Mouse (Mus musculus): ENCODE measurements at regions not wholly inside any gene's neighbourhood (a gene's known extent, or its start where the extent isn't known, plus 50 kb on each side); places are given as distances from the start of the nearest gene placed in this dataset.

DNA sequence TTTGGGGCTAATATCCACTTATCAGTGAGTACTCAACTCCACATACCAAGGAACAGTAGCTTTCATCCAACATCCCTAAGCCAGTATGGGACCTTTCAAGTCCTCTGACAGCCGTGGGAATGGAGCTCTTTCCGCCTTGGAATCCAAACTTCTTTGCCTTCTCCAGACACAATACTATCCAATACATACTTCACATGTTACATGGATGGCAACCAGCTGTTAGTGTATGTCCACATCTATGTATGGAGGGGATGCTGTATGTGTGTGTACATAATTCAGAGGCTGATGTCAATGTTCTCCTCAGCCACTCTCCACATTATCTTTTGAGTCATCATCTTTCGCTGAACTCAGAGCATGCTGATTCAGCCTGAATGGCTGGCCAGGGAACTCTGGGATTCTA, 79.8 kb upstream of the Sp4 start:
- 73% methylated on average over 3 of the region's 3 CpGs for WGBS
- Histone ChIP-seq H3K27ac (replicated peaks) (no peak overlapping the region), H3K4me1 (replicated peaks; ENCODE audit: control insufficient read depth, insufficient read depth) (no peaks in the 10 kb centered on the region), H3K4me3 (ENCODE audit: low read depth, low read length) (no peak overlapping the region), H3K9ac (ENCODE audit: low read length) (no peak overlapping the region), H3K9me3 (ENCODE audit: control insufficient read depth, low read length) (no peaks in the 10 kb centered on the region), H3K4me2 (replicated peaks; ENCODE audit: low read depth) (no peak overlapping the region), H3K27me3 (ENCODE audit: control insufficient read depth, insufficient read depth, low read length) (no peaks in the 10 kb centered on the region), H3K36me3 (ENCODE audit: control insufficient read depth, insufficient read depth, low read length) (no peaks in the 10 kb centered on the region)
- ATAC-seq (ENCODE audit: low FRiP score, low TSS enrichment) (no peak), DNase-seq (ENCODE audit: low spot score) (no peak)
- TF ChIP-seq EP300 (optimal IDR thresholded peaks at IDR 0.05), result no peak
- no peak for TF ChIP-seq CTCF (IDR thresholded peaks at IDR 0.05; ENCODE audit: low read depth)

DNA sequence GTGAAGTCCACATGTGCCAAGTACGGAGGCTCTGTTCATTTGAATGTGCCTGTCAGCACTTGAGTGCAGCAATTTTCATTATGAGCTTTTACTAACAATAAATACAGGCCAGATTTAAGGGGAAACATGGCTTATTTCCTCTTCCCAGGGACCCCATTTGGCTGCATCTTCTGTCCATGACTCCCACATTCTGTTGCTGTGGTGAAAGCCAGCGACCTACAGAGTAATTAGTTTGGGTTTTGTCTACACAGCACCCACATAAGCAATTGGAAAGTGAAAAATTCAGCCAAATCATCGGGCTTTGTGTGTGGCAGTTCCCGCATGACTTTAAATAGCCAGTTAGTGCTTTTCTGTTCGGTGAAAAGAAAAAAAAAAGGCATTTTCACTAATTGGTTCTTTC, 76.7 kb upstream of the Sp4 start:
- Histone ChIP-seq H3K9me3 (ENCODE audit: control insufficient read depth, low read length) (no peaks in the 10 kb centered on the region), H3K4me1 (replicated peaks; ENCODE audit: control insufficient read depth, insufficient read depth) (no peaks in the 10 kb centered on the region), H3K9ac (ENCODE audit: low read length) (no peak overlapping the region), H3K27ac (replicated peaks) (no peak overlapping the region), H3K36me3 (ENCODE audit: control insufficient read depth, insufficient read depth, low read length) (no peaks in the 10 kb centered on the region), H3K4me3 (ENCODE audit: low read depth, low read length) (no peak overlapping the region), H3K4me2 (replicated peaks; ENCODE audit: low read depth) (no peak overlapping the region), H3K27me3 (ENCODE audit: control insufficient read depth, insufficient read depth, low read length) (no peaks in the 10 kb centered on the region)
- no peak for ATAC-seq (ENCODE audit: low FRiP score, low TSS enrichment)
- TF ChIP-seq CTCF (IDR thresholded peaks at IDR 0.05; ENCODE audit: low read depth) (no peak), EP300 (optimal IDR thresholded peaks at IDR 0.05) (no peak)
- DNase-seq (ENCODE audit: low spot score), result no peak
- 81% methylated on average over 5 of the region's 5 CpGs for WGBS

DNA sequence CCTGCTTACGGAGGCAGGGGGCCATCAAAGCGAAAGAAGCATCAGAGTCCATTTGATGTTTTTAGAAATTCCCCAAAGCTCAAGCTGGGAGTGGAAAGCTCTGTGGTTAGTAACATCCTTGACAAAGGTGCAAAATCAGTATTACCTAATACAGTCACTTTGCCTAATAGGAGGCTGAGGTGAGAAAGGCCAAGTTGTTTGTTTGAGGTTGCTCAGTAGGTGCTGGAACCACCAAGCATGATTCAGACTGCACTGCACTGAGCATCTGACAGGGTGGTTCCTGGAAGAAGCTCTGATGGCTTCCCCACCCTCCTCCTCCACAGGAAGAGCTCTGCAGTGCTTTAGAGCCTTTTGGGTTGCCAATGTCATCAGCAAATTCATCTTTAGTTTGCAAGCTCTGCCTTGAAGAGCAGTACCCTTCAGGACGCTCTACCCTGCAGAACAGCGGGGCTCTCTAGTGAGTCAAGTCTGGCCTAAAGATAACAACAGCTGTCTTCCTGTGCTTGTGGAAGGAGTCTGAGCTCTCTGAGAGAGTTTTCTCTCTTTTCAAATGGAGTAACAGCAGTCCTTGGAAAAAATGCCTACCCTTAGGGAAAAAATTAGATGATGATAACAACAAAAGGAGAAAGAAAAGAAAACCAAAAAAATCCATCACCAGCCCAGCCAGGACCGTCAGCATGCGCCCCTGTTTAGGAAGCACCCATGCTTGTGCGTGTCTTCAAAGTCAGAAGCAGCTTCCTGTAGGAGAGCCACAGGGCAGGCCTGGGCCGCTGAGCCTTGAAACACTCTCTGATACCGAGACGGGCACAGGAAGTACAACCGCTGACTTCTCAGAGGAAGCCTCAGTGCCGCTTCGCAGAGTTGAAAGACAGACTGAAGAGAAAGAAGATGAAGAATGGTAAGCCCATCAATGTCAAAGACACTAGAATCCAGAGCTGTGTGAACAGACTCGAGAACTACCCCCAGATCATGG, 75.6 kb upstream of the Sp4 start:
- Histone ChIP-seq H3K9ac (ENCODE audit: low read length) (no peak overlapping the region), H3K36me3 (ENCODE audit: control insufficient read depth, insufficient read depth, low read length) (no peaks in the 10 kb centered on the region), H3K4me3 (ENCODE audit: low read depth, low read length) (no peak overlapping the region), H3K27ac (replicated peaks) (no peak overlapping the region), H3K4me2 (replicated peaks; ENCODE audit: low read depth) (no peak overlapping the region), H3K4me1 (replicated peaks; ENCODE audit: control insufficient read depth, insufficient read depth) (no peaks in the 10 kb centered on the region), H3K27me3 (ENCODE audit: control insufficient read depth, insufficient read depth, low read length) (no peaks in the 10 kb centered on the region), H3K9me3 (ENCODE audit: control insufficient read depth, low read length) (no peaks in the 10 kb centered on the region)
- no peak for ATAC-seq (ENCODE audit: low FRiP score, low TSS enrichment)
- WGBS, result 76% methylated on average over 14 of the region's 14 CpGs
- no peak for DNase-seq (ENCODE audit: low spot score)
- no peak for TF ChIP-seq CTCF (IDR thresholded peaks at IDR 0.05; ENCODE audit: low read depth)
- no peak for TF ChIP-seq EP300 (optimal IDR thresholded peaks at IDR 0.05)

DNA sequence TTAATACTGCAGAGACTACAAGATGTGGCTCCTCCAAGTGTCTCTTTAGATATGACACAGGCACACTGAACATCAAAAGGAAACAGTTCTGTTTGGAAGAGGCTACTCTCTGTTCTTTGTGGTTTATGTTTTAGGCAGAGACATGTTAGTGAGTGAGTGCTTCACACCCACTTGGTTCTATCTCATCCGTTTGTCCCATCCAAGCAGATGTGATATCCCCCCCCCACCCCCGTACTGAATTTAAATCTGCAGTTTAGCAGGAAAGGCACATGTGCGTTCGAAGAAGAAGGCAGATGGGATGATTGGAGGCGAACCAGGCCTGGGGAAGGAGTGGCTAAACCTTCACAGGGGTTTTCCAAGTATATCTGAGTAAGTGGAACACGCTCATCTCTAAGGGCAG, 72.0 kb upstream of the Sp4 start:
- TF ChIP-seq EP300 (optimal IDR thresholded peaks at IDR 0.05) (no peak), CTCF (IDR thresholded peaks at IDR 0.05; ENCODE audit: low read depth) (no peak)
- no peak overlapping the region for H3K4me3 ChIP-seq (ENCODE audit: low read depth, low read length)

DNA sequence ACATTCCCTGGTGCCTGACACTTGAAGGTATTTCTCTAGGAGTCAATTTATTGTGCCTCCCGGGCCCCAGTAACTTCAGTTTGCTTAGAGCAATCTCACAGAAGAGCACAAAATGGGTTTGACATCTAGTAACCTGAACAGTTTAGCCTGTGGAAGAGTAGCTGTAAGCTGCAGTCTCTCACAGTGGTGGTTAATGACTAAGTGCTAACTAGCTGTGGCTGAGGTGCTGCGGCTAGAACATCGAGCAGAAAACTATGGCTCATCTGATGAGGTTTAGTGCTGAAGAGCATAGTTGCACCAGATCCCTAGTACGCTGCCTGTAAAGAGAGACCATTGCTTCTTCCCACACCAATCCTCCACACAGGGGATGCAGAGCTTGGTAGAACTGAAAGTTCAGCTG, 70.7 kb upstream of the Sp4 start:
- Histone ChIP-seq H3K4me2 (replicated peaks; ENCODE audit: low read depth) (no peak overlapping the region), H3K27ac (replicated peaks) (no peak overlapping the region), H3K9ac (ENCODE audit: low read length) (no peak overlapping the region), H3K4me3 (ENCODE audit: low read depth, low read length) (no peak overlapping the region), H3K27me3 (ENCODE audit: control insufficient read depth, insufficient read depth, low read length) (no peaks in the 10 kb centered on the region), H3K36me3 (ENCODE audit: control insufficient read depth, insufficient read depth, low read length) (no peaks in the 10 kb centered on the region), H3K9me3 (ENCODE audit: control insufficient read depth, low read length) (no peaks in the 10 kb centered on the region), H3K4me1 (replicated peaks; ENCODE audit: control insufficient read depth, insufficient read depth) (no peaks in the 10 kb centered on the region)
- DNase-seq (ENCODE audit: low spot score), result no peak
- no peak for TF ChIP-seq CTCF (IDR thresholded peaks at IDR 0.05; ENCODE audit: low read depth)
- no peak for TF ChIP-seq EP300 (optimal IDR thresholded peaks at IDR 0.05)
- ATAC-seq (ENCODE audit: low FRiP score, low TSS enrichment), result no peak
- 85% methylated on average over 4 of the region's 4 CpGs for WGBS

More for the DNA sequence above, 72.0 kb upstream of the Sp4 start:
- ATAC-seq (ENCODE audit: low FRiP score, low TSS enrichment), result no peak
- Histone ChIP-seq H3K36me3 (ENCODE audit: control insufficient read depth, insufficient read depth, low read length) (no peaks in the 10 kb centered on the region), H3K4me1 (replicated peaks; ENCODE audit: control insufficient read depth, insufficient read depth) (no peaks in the 10 kb centered on the region), H3K9me3 (ENCODE audit: control insufficient read depth, low read length) (no peaks in the 10 kb centered on the region), H3K4me2 (replicated peaks; ENCODE audit: low read depth) (no peak overlapping the region), H3K27me3 (ENCODE audit: control insufficient read depth, insufficient read depth, low read length) (no peaks in the 10 kb centered on the region), H3K9ac (ENCODE audit: low read length) (no peak overlapping the region), H3K27ac (replicated peaks) (no peak overlapping the region)
- DNase-seq (ENCODE audit: low spot score), result no peak
- 79% methylated on average over 6 of the region's 6 CpGs for WGBS
